Mouse (Mus musculus) embryonic facial prominence, embryonic 15.5 days (tissue): ENCODE measurements around the gene Olfr392. TPM values are rescaled to one million over a fixed set of nuclear protein-coding genes. Genes with fewer than 3 reads are reported as not detected.

ENCODE experiments used
- ATAC-seq: fragments of 200-750 bp; cut with Nextera tagmentation; 2 replicates; pipeline ENCODE4 v1.8.0; 2017; ENCODE audit warnings: low read depth, moderate TSS enrichment; ENCODE audit not compliant: insufficient number of reproducible peaks, low FRiP score, low TSS enrichment
- H3K27ac ChIP-seq: fragments of 300-500 bp; sonication (generic); replicated peaks from 2 replicates; pipeline ENCODE4 v1.5.1; 2015; ENCODE audit warnings: mild to moderate bottlenecking, inconsistent platforms
- H3K27me3 ChIP-seq: fragments of 300-500 bp; sonication (generic); 2 replicates; pipeline ENCODE4 v1.6.1; 2015; ENCODE audit warnings: inconsistent platforms
- H3K36me3 ChIP-seq: fragments of 300-500 bp; sonication (generic); 2 replicates; pipeline ENCODE4 v1.6.1; 2015; ENCODE audit warnings: mild to moderate bottlenecking, inconsistent platforms
- H3K4me1 ChIP-seq: fragments of 300-500 bp; sonication (generic); 2 replicates; pipeline ENCODE4 v1.6.1; 2015; ENCODE audit warnings: inconsistent platforms
- H3K4me2 ChIP-seq: fragments of 300-500 bp; sonication (generic); replicated peaks from 2 replicates; pipeline ENCODE4 v1.6.1; 2015; ENCODE audit warnings: mild to moderate bottlenecking, inconsistent platforms
- H3K4me3 ChIP-seq: fragments of 300-500 bp; sonication (generic); replicated peaks from 2 replicates; pipeline ENCODE4 v1.5.1; 2015; ENCODE audit warnings: mild to moderate bottlenecking, inconsistent platforms
- H3K9ac ChIP-seq: fragments of 300-500 bp; sonication (generic); 2 replicates; pipeline ENCODE4 v1.6.1; 2015; ENCODE audit warnings: inconsistent platforms
- H3K9me3 ChIP-seq: fragments of 300-500 bp; sonication (generic); replicated peaks from 2 replicates; pipeline ENCODE4 v1.6.1; 2016; ENCODE audit warnings: inconsistent platforms
- WGBS: fragments of 180-500 bp; shearing (Covaris S2); methylation state at CpG from one replicate; pipeline ENCODE4 v1.1.7; 2015; 5-methylcytosine and 5-hydroxymethylcytosine counted together
- polyA plus RNA-seq: library from polyadenylated mRNA; unstranded; fragments of >200 nt; fragmentation: Nextera tagmentation; extraction: Ambion mirVana; gene quantifications from 2 replicates; pipeline ENCODE4 v1.2.1, GENCODE M21; 2015

The Olfr392 gene
- 0.04 and 0.05 TPM in 2 replicates for polyA plus RNA-seq

GRCm38 (mm10) chr11:73816949-73817348, at the start of gene Olfr392:
Olfr392 (minus strand) TSS chr11:73817049.
- Histone ChIP-seq H3K9me3 (no peaks in the 10 kb centered on the region), H3K27me3 (no peaks in the 10 kb centered on the region), H3K4me1 (no peaks in the 10 kb centered on the region), H3K4me3 (no peak within 1 kb of the TSS), H3K27ac (no peak within 1 kb of the TSS), H3K9ac (no peak within 1 kb of the TSS), H3K4me2 (no peak within 1 kb of the TSS), H3K36me3 (no peaks in the 10 kb centered on the region)
- WGBS, result 93% methylated on average over 1 of the region's 1 CpGs
- no peak for ATAC-seq

GRCm38 (mm10) chr11:73851354-73851753, 34.5 kb upstream of the Olfr392 start, which contains the start of gene Olfr393:
Olfr393 (minus strand) TSS chr11:73851454.
- Histone ChIP-seq H3K9ac (no peak within 1 kb of the TSS), H3K36me3 (no peaks in the 10 kb centered on the region), H3K27me3 (no peaks in the 10 kb centered on the region), H3K4me1 (no peaks in the 10 kb centered on the region), H3K4me3 (no peak within 1 kb of the TSS), H3K4me2 (no peak within 1 kb of the TSS), H3K27ac (no peak within 1 kb of the TSS), H3K9me3 (no peaks in the 10 kb centered on the region)
- no peak for ATAC-seq

DNA sequence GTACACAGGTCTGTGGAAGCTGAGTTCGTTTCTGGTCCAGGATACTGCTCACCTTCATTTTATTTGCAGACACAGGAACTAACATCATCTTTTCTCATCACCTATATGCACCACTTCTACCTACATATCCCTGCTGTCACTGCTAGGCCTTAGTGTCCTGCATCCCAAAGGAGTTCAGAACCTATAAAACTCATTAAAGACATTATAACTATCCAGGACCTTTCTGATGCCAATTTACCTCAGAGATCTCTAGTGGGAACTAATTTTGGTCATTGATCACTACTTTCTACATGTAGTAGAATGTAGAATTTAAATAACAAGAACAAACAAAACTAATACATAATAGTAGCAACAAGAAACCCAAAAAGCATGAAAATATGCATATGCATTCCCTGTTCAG, 13.9 kb downstream of the Olfr392 start, which contains the start of gene Olfr391-ps:
Gene Olfr391-ps, minus strand, starts transcription at position 101 of the 400 bp plus-strand sequence.
- Histone ChIP-seq H3K9me3 (no peaks in the 10 kb centered on the region), H3K27ac (no peak within 1 kb of the TSS), H3K27me3 (no peaks in the 10 kb centered on the region), H3K4me2 (no peak within 1 kb of the TSS), H3K4me3 (no peak within 1 kb of the TSS), H3K4me1 (no peaks in the 10 kb centered on the region), H3K9ac (no peak within 1 kb of the TSS), H3K36me3 (no peaks in the 10 kb centered on the region)
- 39% methylated on average over 1 of the region's 1 CpGs for WGBS
- ATAC-seq, result no peak

- Histone ChIP-seq H3K27me3 (no peaks in the 10 kb centered on the region), H3K36me3 (no peaks in the 10 kb centered on the region), H3K9me3 (no peaks in the 10 kb centered on the region), H3K9ac (no peak within 1 kb of the TSS), H3K27ac (no peak within 1 kb of the TSS), H3K4me2 (no peak within 1 kb of the TSS), H3K4me1 (no peaks in the 10 kb centered on the region), H3K4me3 (no peak within 1 kb of the TSS)
- 61% methylated on average over 1 of the region's 1 CpGs for WGBS
- no peak for ATAC-seq
These were observed 34.2 kb downstream of the Olfr392 start, which contains the start of gene Olfr390 for GRCm38 (mm10) chr11:73782664-73783063. Olfr390 (plus strand) TSS chr11:73782964.

DNA sequence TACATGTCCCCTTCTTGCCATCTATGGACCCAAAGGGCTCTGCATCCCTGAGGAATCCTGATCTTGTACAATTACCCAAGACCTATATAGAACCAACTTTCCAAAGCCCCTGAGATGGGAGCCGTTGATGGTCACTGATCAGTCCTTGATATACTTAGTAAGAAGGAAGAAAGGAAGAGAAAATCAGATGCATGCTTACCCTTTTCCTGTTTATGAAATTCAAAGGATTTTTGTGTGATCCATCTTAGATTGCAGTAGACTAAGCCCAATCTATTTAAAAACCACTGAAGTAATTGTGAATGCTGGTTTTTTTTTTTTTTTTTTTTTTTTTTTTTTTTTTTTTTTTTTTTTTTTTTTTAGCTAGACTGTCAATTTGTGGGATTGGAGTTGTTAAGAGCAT, 36.2 kb downstream of the Olfr392 start, which contains the start of gene Olfr389:
Gene Olfr389, minus strand, starts transcription at position 101 of the 400 bp plus-strand sequence.
- no peak within 1 kb of the TSS for H3K27ac ChIP-seq
- H3K27me3 ChIP-seq, result no peaks in the 10 kb centered on the region
- no peak within 1 kb of the TSS for H3K9ac ChIP-seq
- H3K4me2 ChIP-seq, result no peak within 1 kb of the TSS
- no peaks in the 10 kb centered on the region for H3K4me1 ChIP-seq
- H3K9me3 ChIP-seq, result no peaks in the 10 kb centered on the region
- no peak for ATAC-seq
- no peaks in the 10 kb centered on the region for H3K36me3 ChIP-seq
- H3K4me3 ChIP-seq, result no peak within 1 kb of the TSS
- 89% methylated on average over 1 of the region's 1 CpGs for WGBS

Other genes with a start within 250 kb of the Olfr392 start
- gene Olfr385, start 224.0 kb downstream of the Olfr392 start, polyA plus RNA-seq, result 0.24 TPM in 1 of 2 replicates, not detected in the other
- gene Olfr384, start 218.5 kb downstream of the Olfr392 start, polyA plus RNA-seq, result not detected in 2 replicates
- gene Zfp735, start 128.3 kb downstream of the Olfr392 start, polyA plus RNA-seq, result not detected in 2 replicates
- not detected in 2 replicates for gene Olfr389, start 36.3 kb downstream of the Olfr392 start, polyA plus RNA-seq
- gene Olfr390, start 34.1 kb downstream of the Olfr392 start, polyA plus RNA-seq, result 0.05 TPM in 1 of 2 replicates, not detected in the other
- not detected in 2 replicates for gene Olfr391-ps, start 14.0 kb downstream of the Olfr392 start, polyA plus RNA-seq
- 0.25 TPM in 1 of 2 replicates, not detected in the other for gene Olfr393, start 34.4 kb upstream of the Olfr392 start, polyA plus RNA-seq
- gene Olfr394, start 73.7 kb upstream of the Olfr392 start, polyA plus RNA-seq, result not detected in 2 replicates
- 0.29 TPM in 1 of 2 replicates, not detected in the other for gene Olfr395, start 92.2 kb upstream of the Olfr392 start, polyA plus RNA-seq
- gene Olfr23, start 119.6 kb upstream of the Olfr392 start, polyA plus RNA-seq, result 0.11 and 0.44 TPM in 2 replicates
- 0.04 TPM in 1 of 2 replicates, not detected in the other for gene Olfr397, start 143.8 kb upstream of the Olfr392 start, polyA plus RNA-seq
- gene Olfr398, start 173.4 kb upstream of the Olfr392 start, polyA plus RNA-seq, result not detected in 2 replicates
- gene Olfr139, start 239.5 kb upstream of the Olfr392 start, polyA plus RNA-seq, result 0.13 and 0.24 TPM in 2 replicates
- gene Olfr399, start 239.6 kb upstream of the Olfr392 start, polyA plus RNA-seq, result 0.18 and 0.57 TPM in 2 replicates